Mouse (Mus musculus): ENCODE data around the gene BC034090. TPM values are rescaled to one million over a fixed set of nuclear protein-coding genes. Genes with fewer than 3 reads are reported as not detected.

The BC034090 gene
- polyA plus RNA-seq, 1 experiment from 2014 or later = 3.4 TPM

DNA sequence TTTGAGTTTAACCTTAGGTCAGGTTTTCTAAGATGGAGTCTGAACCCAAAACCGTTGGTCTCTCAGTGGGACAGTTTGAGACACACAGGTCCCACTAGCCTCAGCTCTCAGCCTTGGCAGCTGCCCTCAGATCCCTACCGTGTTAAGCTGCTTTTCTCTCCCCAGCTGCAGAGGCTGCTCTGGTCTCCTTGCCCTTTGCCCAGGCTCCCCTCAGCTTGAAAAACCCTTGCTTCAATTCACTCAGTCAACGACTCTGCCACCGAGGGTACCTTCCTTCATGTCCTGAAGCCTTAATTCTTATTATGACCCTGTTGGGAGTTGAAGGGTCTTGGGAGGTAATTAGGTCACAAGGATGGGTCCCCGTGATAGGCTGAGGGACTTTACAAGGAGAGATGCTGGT, 5.7 kb upstream of the BC034090 start:
- DNase-seq = no peak
- Histone ChIP-seq H3K4me2 (ENCODE audit: low read length) (no peak overlapping the region), H3K4me3 (replicated peaks; ENCODE audit: low read depth, low read length) (no peak overlapping the region), H3K4me1 (ENCODE audit: control insufficient read depth, insufficient read depth, low read length) (no peaks in the 10 kb centered on the region), H3K36me3 (ENCODE audit: control insufficient read depth, insufficient read depth, low read length) (no peaks in the 10 kb centered on the region), H3K9me3 (ENCODE audit: control insufficient read depth, low read length) (no peaks in the 10 kb centered on the region), H3K27me3 (ENCODE audit: control insufficient read depth, insufficient read depth, low read length) (peaks cover 7% of the 10 kb centered on the region; the same call in 1 of the 2 replicates), H3K27ac (replicated peaks; ENCODE audit: low read depth, low read length) (no peak overlapping the region), H3K9ac (replicated peaks; ENCODE audit: low read length) (no peak overlapping the region)
- WGBS = 34% methylated on average over 5 of the region's 5 CpGs
- ATAC-seq (ENCODE audit: low FRiP score, low TSS enrichment) = no peak

DNA sequence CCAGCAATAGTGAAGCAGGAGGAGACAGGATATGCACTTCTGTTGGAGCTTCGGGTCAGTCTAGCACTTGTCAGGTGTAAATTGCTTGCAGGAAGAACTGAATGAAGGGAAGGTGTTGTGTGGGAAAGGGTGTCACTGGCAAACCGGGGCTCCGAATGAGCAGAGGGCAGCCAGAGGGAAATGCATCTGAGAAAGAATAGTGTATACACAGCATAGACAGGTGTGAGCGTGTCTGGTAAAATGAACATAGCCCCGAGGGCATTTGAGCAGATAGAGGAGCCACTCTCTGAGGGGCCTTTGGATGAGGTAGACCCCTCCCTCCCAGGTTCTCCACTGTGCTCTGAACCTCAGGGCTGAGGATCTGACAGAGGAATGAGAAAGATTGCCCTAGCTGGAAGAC, 3.8 kb upstream of the BC034090 start:
- Histone ChIP-seq H3K9ac (replicated peaks; ENCODE audit: low read length) (no peak overlapping the region), H3K36me3 (ENCODE audit: control insufficient read depth, insufficient read depth, low read length) (no peaks in the 10 kb centered on the region), H3K4me3 (replicated peaks; ENCODE audit: low read depth, low read length) (no peak overlapping the region), H3K4me2 (ENCODE audit: low read length) (no peak overlapping the region), H3K9me3 (ENCODE audit: control insufficient read depth, low read length) (no peaks in the 10 kb centered on the region), H3K4me1 (ENCODE audit: control insufficient read depth, insufficient read depth, low read length) (peaks cover 6% of the 10 kb centered on the region; the same call in 1 of the 2 replicates), H3K27ac (replicated peaks; ENCODE audit: low read depth, low read length) (no peak overlapping the region), H3K27me3 (ENCODE audit: control insufficient read depth, insufficient read depth, low read length) (peaks cover 17% of the 10 kb centered on the region; the same call in 1 of the 2 replicates)
- DNase-seq (no peak), ATAC-seq (ENCODE audit: low FRiP score, low TSS enrichment) (no peak)
- 78% methylated on average over 5 of the region's 5 CpGs for WGBS

DNA sequence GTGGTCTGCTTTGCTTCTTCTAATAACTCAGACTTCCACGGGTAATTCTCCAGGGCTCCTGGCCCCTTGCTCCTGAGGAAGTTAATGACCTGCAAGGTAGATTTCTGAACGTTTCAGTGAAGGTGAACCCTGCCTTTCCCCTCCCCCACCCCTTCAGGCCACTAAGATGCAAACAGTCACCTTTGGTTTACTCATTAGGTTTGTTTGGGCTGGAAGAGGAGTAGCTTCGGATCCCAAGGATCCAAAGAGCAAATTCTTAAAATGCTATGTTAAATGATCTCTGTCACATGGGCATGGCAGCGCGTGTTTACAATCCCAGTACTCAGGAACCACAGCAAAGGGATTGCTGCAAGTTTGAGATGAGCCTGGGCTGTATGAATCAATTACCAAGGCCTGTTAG, 3.2 kb upstream of the BC034090 start:
- Histone ChIP-seq H3K4me3 (replicated peaks; ENCODE audit: low read depth, low read length) (no peak overlapping the region), H3K4me2 (ENCODE audit: low read length) (no peak overlapping the region), H3K9me3 (ENCODE audit: control insufficient read depth, low read length) (no peaks in the 10 kb centered on the region), H3K36me3 (ENCODE audit: control insufficient read depth, insufficient read depth, low read length) (no peaks in the 10 kb centered on the region), H3K27me3 (ENCODE audit: control insufficient read depth, insufficient read depth, low read length) (peaks cover 17% of the 10 kb centered on the region; the same call in 1 of the 2 replicates), H3K27ac (replicated peaks; ENCODE audit: low read depth, low read length) (no peak overlapping the region), H3K9ac (replicated peaks; ENCODE audit: low read length) (no peak overlapping the region), H3K4me1 (ENCODE audit: control insufficient read depth, insufficient read depth, low read length) (peaks cover 6% of the 10 kb centered on the region; the same call in 1 of the 2 replicates)
- 52% methylated on average over 5 of the region's 5 CpGs for WGBS
- DNase-seq (no peak), ATAC-seq (ENCODE audit: low FRiP score, low TSS enrichment) (no peak)

DNA sequence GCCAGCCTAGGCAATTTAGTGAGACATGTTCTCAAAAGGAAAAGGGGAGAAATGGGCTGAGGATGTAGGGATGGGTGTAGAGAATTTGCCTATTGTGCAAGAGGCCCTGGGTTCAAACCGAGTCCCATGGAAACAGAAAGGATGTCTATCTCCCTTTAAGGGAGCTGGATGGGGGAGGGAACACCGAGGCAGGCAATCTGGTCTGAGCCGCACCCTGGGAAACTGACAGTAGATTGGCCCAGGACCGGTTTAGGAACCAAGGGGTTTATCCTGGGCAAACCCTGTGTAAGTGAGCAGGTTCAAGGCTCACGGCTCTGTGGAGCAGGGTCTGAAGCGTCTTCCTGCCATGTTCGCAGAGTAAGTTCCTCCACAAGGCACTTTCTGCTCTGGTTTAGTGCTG, 1.3 kb upstream of the BC034090 start:
- H3K4me2 ChIP-seq (ENCODE audit: low read length) = no peak overlapping the region
- no peak overlapping the region for H3K27ac ChIP-seq (replicated peaks; ENCODE audit: low read depth, low read length)
- peaks cover 6% of the 10 kb centered on the region; the same call in 1 of the 2 replicates for H3K4me1 ChIP-seq (ENCODE audit: control insufficient read depth, insufficient read depth, low read length)
- DNase-seq (no peak), ATAC-seq (ENCODE audit: low FRiP score, low TSS enrichment) (no peak)
- H3K27me3 ChIP-seq (ENCODE audit: control insufficient read depth, insufficient read depth, low read length) = peaks cover 17% of the 10 kb centered on the region; the same call in 1 of the 2 replicates
- 65% methylated on average over 7 of the region's 7 CpGs for WGBS
- H3K9ac ChIP-seq (replicated peaks; ENCODE audit: low read length) = no peak overlapping the region
- no peaks in the 10 kb centered on the region for H3K36me3 ChIP-seq (ENCODE audit: control insufficient read depth, insufficient read depth, low read length)
- no peaks in the 10 kb centered on the region for H3K9me3 ChIP-seq (ENCODE audit: control insufficient read depth, low read length)
- no peak overlapping the region for H3K4me3 ChIP-seq (replicated peaks; ENCODE audit: low read depth, low read length)

DNA sequence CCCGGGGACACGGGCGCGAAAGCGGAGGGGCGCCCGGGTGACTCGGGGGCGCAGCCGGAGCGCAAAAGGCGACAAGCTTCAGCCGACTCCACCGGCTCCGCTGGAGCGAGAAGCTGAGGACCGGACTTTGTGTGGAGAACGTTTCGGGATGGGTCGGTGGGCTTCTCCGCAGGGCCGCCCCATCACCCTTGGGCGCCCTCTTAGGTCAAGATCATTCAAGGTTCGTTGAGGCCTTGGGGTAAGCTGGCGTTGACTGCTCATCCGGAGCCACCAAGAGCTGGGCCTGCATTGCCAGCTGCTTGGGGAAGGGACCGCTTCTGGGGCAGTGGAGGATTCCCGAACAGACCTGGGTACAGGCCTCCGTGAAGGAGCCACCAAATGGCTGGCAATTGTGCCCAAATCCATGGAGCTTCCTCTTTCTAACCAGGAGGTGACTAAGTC, 547 bp upstream of the BC034090 start:
- H3K36me3 ChIP-seq (ENCODE audit: control insufficient read depth, insufficient read depth, low read length) = no peaks in the 10 kb centered on the region
- DNase-seq (no peak), ATAC-seq (ENCODE audit: low FRiP score, low TSS enrichment) (no peak)
- H3K4me1 ChIP-seq (ENCODE audit: control insufficient read depth, insufficient read depth, low read length) = peaks cover 6% of the 10 kb centered on the region
- WGBS = 5% methylated on average over 29 of the region's 29 CpGs
- peak overlapping the region; percentile 44 for H3K4me3 ChIP-seq (replicated peaks; ENCODE audit: low read depth, low read length)
- peaks cover 17% of the 10 kb centered on the region; the same call in 1 of the 2 replicates for H3K27me3 ChIP-seq (ENCODE audit: control insufficient read depth, insufficient read depth, low read length)
- peak overlapping the region; percentile 83 for H3K4me2 ChIP-seq (ENCODE audit: low read length)
- no peaks in the 10 kb centered on the region for H3K9me3 ChIP-seq (ENCODE audit: control insufficient read depth, low read length)
- H3K27ac ChIP-seq (replicated peaks; ENCODE audit: low read depth, low read length) = 0 out of 2 replicates have a peak overlapping the region, but pooled peaks have one; percentile 8
- H3K9ac ChIP-seq (replicated peaks; ENCODE audit: low read length) = peak overlapping the region; percentile 64

DNA sequence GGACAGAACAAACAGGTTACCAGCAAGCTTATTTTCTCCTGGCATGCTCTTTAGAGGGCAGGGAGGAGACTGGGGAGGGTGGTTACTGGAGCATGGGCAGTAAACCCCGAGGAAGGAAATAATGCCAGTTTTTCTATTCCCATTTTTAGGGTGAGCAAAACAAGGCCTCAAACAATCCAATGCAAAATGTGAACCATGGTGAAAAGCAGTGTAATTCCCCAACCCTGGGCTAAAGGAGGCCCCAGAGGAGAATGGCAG, 1.8 kb downstream of the BC034090 start:
- DNase-seq = no peak
- no peak overlapping the region for H3K27ac ChIP-seq (replicated peaks; ENCODE audit: low read depth, low read length)
- no peak overlapping the region for H3K4me2 ChIP-seq (ENCODE audit: low read length)
- no peaks in the 10 kb centered on the region for H3K9me3 ChIP-seq (ENCODE audit: control insufficient read depth, low read length)
- H3K27me3 ChIP-seq (ENCODE audit: control insufficient read depth, insufficient read depth, low read length) = peaks cover 17% of the 10 kb centered on the region; the same call in 1 of the 2 replicates
- WGBS = 61% methylated on average over 1 of the region's 1 CpGs
- H3K9ac ChIP-seq (replicated peaks; ENCODE audit: low read length) = no peak overlapping the region
- no peak overlapping the region for H3K4me3 ChIP-seq (replicated peaks; ENCODE audit: low read depth, low read length)
- ATAC-seq (ENCODE audit: low FRiP score, low TSS enrichment) = no peak
- peaks cover 13% of the 10 kb centered on the region for H3K4me1 ChIP-seq (ENCODE audit: control insufficient read depth, insufficient read depth, low read length)
- H3K36me3 ChIP-seq (ENCODE audit: control insufficient read depth, insufficient read depth, low read length) = no peaks in the 10 kb centered on the region

DNA sequence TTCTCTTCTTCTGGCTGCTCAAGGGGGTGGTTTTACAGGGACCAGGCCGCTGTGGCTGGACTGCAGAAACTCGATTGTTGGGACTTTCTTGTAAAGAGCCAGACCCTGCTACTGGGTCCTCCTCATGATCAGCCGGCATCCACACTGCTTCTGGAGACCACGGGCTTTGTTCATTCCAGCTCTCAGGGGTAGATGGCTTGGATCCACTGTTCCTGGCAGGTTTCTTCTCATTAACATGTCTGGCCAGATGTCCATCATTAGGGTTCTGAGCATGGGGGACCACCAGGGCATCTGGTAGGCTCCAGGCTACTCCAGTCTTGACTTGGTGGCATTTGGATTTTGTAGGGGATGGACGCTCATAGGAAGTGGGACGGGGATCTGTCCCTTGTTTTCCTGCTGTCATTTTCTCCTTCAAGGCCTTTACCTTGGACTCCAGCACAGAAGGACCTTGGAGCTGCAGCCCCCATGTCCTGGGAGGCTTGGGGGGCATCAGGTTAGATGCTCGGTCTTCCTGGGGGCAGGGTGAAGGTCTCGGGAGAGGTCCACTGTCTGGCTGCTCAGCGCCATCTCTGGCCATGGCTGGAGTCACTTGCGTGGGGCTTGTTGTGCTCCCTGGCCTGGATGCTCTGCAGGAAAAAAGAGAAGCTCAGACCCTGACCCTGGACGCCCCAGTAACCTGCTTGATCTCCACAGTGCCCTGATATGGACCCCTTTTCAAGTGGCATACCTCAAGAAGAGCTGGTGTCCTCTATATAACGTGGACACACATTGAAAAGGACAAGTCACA, 2.4 kb downstream of the BC034090 start:
- no peak overlapping the region for H3K4me3 ChIP-seq (replicated peaks; ENCODE audit: low read depth, low read length)
- no peak overlapping the region for H3K9ac ChIP-seq (replicated peaks; ENCODE audit: low read length)
- H3K36me3 ChIP-seq (ENCODE audit: control insufficient read depth, insufficient read depth, low read length) = no peaks in the 10 kb centered on the region
- H3K4me2 ChIP-seq (ENCODE audit: low read length) = no peak overlapping the region
- ATAC-seq (ENCODE audit: low FRiP score, low TSS enrichment) = no peak
- H3K4me1 ChIP-seq (ENCODE audit: control insufficient read depth, insufficient read depth, low read length) = peaks cover 19% of the 10 kb centered on the region
- DNase-seq = no peak
- no peaks in the 10 kb centered on the region for H3K9me3 ChIP-seq (ENCODE audit: control insufficient read depth, low read length)
- WGBS = 74% methylated on average over 12 of the region's 12 CpGs
- peaks cover 17% of the 10 kb centered on the region; the same call in 1 of the 2 replicates for H3K27me3 ChIP-seq (ENCODE audit: control insufficient read depth, insufficient read depth, low read length)
- H3K27ac ChIP-seq (replicated peaks; ENCODE audit: low read depth, low read length) = no peak overlapping the region

DNA sequence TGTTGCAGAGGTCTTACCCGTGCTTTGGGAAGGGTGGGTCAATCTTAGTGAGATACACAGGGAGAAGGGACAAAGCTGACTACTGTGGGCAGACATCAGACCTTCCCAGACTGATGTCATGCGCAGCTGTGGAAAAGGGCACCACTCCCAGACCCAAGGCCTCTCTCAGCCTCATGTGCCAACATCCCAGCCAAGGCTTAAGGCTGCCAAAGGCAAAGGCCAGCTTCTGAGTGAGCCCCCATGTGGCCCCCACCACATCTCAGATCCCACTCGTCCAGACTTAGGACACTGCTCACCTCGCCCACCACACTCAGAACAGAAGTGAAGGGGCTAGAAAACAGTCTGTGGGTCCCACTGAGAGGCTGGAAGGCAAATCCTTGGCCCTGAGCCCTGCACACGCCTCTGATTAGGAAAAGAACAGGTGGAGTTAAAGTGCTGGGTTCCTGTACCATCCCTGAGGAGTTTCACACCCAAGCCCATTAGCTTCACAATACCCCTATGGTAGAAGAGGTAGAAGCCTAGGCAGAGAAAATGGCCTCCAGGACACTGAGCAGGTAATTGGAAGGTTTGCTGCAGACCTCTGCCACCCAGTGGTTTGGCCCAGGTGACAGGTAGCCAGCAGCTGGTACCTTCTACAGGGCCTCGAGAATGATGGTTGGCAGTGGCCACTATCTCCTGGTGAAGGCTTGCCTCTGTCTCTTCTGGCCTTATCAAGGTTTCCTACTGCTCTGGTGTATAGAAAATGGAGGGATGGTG, 4.1 kb downstream of the BC034090 start:
- WGBS = 87% methylated on average over 6 of the region's 6 CpGs
- peaks cover 35% of the 10 kb centered on the region for H3K4me1 ChIP-seq (ENCODE audit: control insufficient read depth, insufficient read depth, low read length)
- no peak for DNase-seq
- no peak for ATAC-seq (ENCODE audit: low FRiP score, low TSS enrichment)
- H3K27me3 ChIP-seq (ENCODE audit: control insufficient read depth, insufficient read depth, low read length) = peaks cover 13% of the 10 kb centered on the region; the same call in 1 of the 2 replicates
- no peak overlapping the region for H3K9ac ChIP-seq (replicated peaks; ENCODE audit: low read length)
- no peak overlapping the region for H3K4me2 ChIP-seq (ENCODE audit: low read length)
- no peak overlapping the region for H3K4me3 ChIP-seq (replicated peaks; ENCODE audit: low read depth, low read length)
- H3K36me3 ChIP-seq (ENCODE audit: control insufficient read depth, insufficient read depth, low read length) = no peaks in the 10 kb centered on the region
- no peak overlapping the region for H3K27ac ChIP-seq (replicated peaks; ENCODE audit: low read depth, low read length)
- H3K9me3 ChIP-seq (ENCODE audit: control insufficient read depth, low read length) = no peaks in the 10 kb centered on the region
